Mouse (Mus musculus) left cerebral cortex, postnatal 36 days (tissue): Measurements from ENCODE around the gene Armc7. TPM values are rescaled to one million over a fixed set of nuclear protein-coding genes. Genes with fewer than 3 reads are reported as not detected.
A peak's percentile ranks its signal among the peaks of the same experiment; 100 is the strongest.

Source experiments
- DNase-seq, 2 experiments: peaks; one replicate each; pipeline ENCODE4 v3.0.0; 2021 to 2022; ENCODE audit warnings: low spot score in 2 of 2, mixed read lengths in 1 of 2
- intact Hi-C: fragments of 180-260 bp; cut with DNase I; formaldehyde crosslinking; loops from one replicate; pipeline ENCODE4 v1.15.1; 2025
- total RNA-seq, 2 experiments: library from RNA; stranded (reverse); gene quantifications; 2 replicates each; pipeline ENCODE4 v1.2.3; 2021

Gene Armc7
- 10 to 100 TPM; 13.0 to 13.5 TPM for total RNA-seq

- peak; percentile 91 to 92 for DNase-seq
- intact Hi-C loops: loop anchor here (2.0 kb wide), 2 partner anchors 46 to 54 kb away; partner anchors contain the start of gene Kctd2
These were observed at the start of gene Armc7 for GRCm38 (mm10) chr11:115475025-115475757. Gene Armc7 (plus strand): TSS chr11:115475667.

- DNase-seq: no peak
- intact Hi-C loops: no loop called here
These were observed 49.8 kb upstream of the Armc7 start for GRCm38 (mm10) chr11:115425671-115426070.

GRCm38 (mm10) chr11:115427482-115428331 is 47.8 kb upstream of the Armc7 start:
- peak; percentile 72 to 73 for DNase-seq
- intact Hi-C loops: loop anchor here (2.0 kb wide), 1 partner anchor 47 kb away; the partner anchor contains the start of gene Armc7

- intact Hi-C loops: loop anchor here (2.0 kb wide), 1 partner anchor 45 kb away; the partner anchor contains the start of gene Armc7
These were observed 46.2 kb upstream of the Armc7 start for GRCm38 (mm10) chr11:115429307-115429706.

GRCm38 (mm10) chr11:115430561-115430960 is 44.9 kb upstream of the Armc7 start:
- intact Hi-C loops: no loop called here
- no peak for DNase-seq

More at GRCm38 (mm10) chr11:115429307-115429706, 46.2 kb upstream of the Armc7 start:
- peak in 1 of 2 experiments; percentile 58 for DNase-seq

- DNase-seq: no peak
- intact Hi-C loops: no loop called here
These were observed 42.7 kb upstream of the Armc7 start for GRCm38 (mm10) chr11:115432814-115433213.

GRCm38 (mm10) chr11:115433342-115433741 is 42.1 kb upstream of the Armc7 start:
- no peak for DNase-seq
- intact Hi-C loops: no loop called here

- no peak for DNase-seq
- intact Hi-C loops: no loop called here
These were observed 39.7 kb upstream of the Armc7 start for GRCm38 (mm10) chr11:115435596-115436337.

- intact Hi-C loops: no loop called here
- DNase-seq: no peak
These were observed 37.8 kb upstream of the Armc7 start for GRCm38 (mm10) chr11:115437571-115438122.

- intact Hi-C loops: no loop called here
- DNase-seq: no peak
These were observed 36.1 kb upstream of the Armc7 start for GRCm38 (mm10) chr11:115439326-115439725.

GRCm38 (mm10) chr11:115439906-115440595 is 35.4 kb upstream of the Armc7 start, which contains the start of gene Trim80:
Gene Trim80 (plus strand): TSS chr11:115440545.
- intact Hi-C loops: no loop called here

GRCm38 (mm10) chr11:115441417-115441816 is 34.0 kb upstream of the Armc7 start:
- no peak for DNase-seq
- intact Hi-C loops: no loop called here

More at GRCm38 (mm10) chr11:115439906-115440595, 35.4 kb upstream of the Armc7 start, which contains the start of gene Trim80:
- DNase-seq: no peak

GRCm38 (mm10) chr11:115446906-115447305 is 28.6 kb upstream of the Armc7 start:
- no peak for DNase-seq
- intact Hi-C loops: no loop called here

- intact Hi-C loops: no loop called here
- DNase-seq: no peak
These were observed 28.1 kb upstream of the Armc7 start for GRCm38 (mm10) chr11:115447321-115447885.

GRCm38 (mm10) chr11:115448075-115448474 is 27.4 kb upstream of the Armc7 start:
- DNase-seq: no peak
- intact Hi-C loops: no loop called here

- intact Hi-C loops: no loop called here
- DNase-seq: no peak
These were observed 26.5 kb upstream of the Armc7 start for GRCm38 (mm10) chr11:115448998-115449397.

- no peak for DNase-seq
- intact Hi-C loops: no loop called here
These were observed 25.3 kb upstream of the Armc7 start for GRCm38 (mm10) chr11:115450176-115450575.

GRCm38 (mm10) chr11:115451781-115452241 is 23.7 kb upstream of the Armc7 start:
- DNase-seq: no peak
- intact Hi-C loops: no loop called here
